In genomic region chr4:80911706-80912540, GRCm38 (mm10) we compare ENCODE assay signal across 8 mouse cellular contexts. TPM values are rescaled to one million over a fixed set of nuclear protein-coding genes. Genes with fewer than 3 reads are reported as not detected.
DNase-seq lines count a peak whose midpoint lies in the region; ATAC-seq and TF ChIP-seq lines count a peak whose summit lies in the region.

No protein-coding gene starts in this region.

- H3K4me1 ChIP-seq in megakaryocyte, embryonic 14.5 days, result peaks cover 12% of the 10 kb centered on the region
- H3K4me1 ChIP-seq in embryonic facial prominence, embryonic 13.5 days, result peaks cover 5% of the 10 kb centered on the region; the same call in 1 of the 2 replicates
- H3K4me1 ChIP-seq in heart, adult 2 months (ENCODE audit: control insufficient read depth, insufficient read depth, low read length), result peaks cover 2% of the 10 kb centered on the region; the same call in 1 of the 2 replicates
- H3K4me1 ChIP-seq in limb, embryonic 11.5 days (ENCODE audit: control insufficient read depth, insufficient read depth, low read length), result no peaks in the 10 kb centered on the region
- H3K4me1 ChIP-seq in midbrain, embryonic 15.5 days, result peaks cover 11% of the 10 kb centered on the region
- H3K4me1 ChIP-seq in stomach, embryonic 14.5 days (ENCODE audit: control insufficient read depth, insufficient read depth, low read length), result no peaks in the 10 kb centered on the region

- TF ChIP-seq EP300 in heart, adult 2 months (IDR thresholded peaks at IDR 0.05; ENCODE audit: insufficient read depth, low read depth, low read length), result peak; percentile 62; the same call in 1 of the 2 replicates

- 1% methylated on average over 26 of the region's 27 CpGs for WGBS in embryonic facial prominence, embryonic 13.5 days
- 2% methylated on average over 27 of the region's 27 CpGs for WGBS in heart, adult 2 months
- 3% methylated on average over 22 of the region's 27 CpGs for WGBS in limb, embryonic 11.5 days
- under 1% methylated on average over 26 of the region's 27 CpGs for WGBS in midbrain, embryonic 15.5 days
- 2% methylated on average over 24 of the region's 27 CpGs for WGBS in stomach, embryonic 14.5 days

- TF ChIP-seq POLR2A in heart, adult 2 months (IDR thresholded peaks at IDR 0.05; ENCODE audit: insufficient read depth, low read depth, low read length), result no peak

- peak overlapping the region; percentile 96 for H3K4me2 ChIP-seq in embryonic facial prominence, embryonic 13.5 days
- peak overlapping the region; percentile 95 for H3K4me2 ChIP-seq in limb, embryonic 11.5 days (ENCODE audit: low read depth, severe bottlenecking)
- peak overlapping the region; percentile 78 for H3K4me2 ChIP-seq in midbrain, embryonic 15.5 days
- H3K4me2 ChIP-seq in stomach, embryonic 14.5 days (replicated peaks; ENCODE audit: low read depth, low read length), result peak overlapping the region; percentile 75

- H3K79me2 ChIP-seq in heart, adult 2 months (replicated peaks; ENCODE audit: control insufficient read depth, insufficient read depth, low read length), result no peaks in the 10 kb centered on the region

- peak overlapping the region; percentile 72 for H3K27ac ChIP-seq in embryonic facial prominence, embryonic 13.5 days
- H3K27ac ChIP-seq in heart, adult 2 months, result peak overlapping the region; percentile 71
- H3K27ac ChIP-seq in limb, embryonic 11.5 days (replicated peaks; ENCODE audit: low read depth, low read length), result no peak overlapping the region
- H3K27ac ChIP-seq in midbrain, embryonic 15.5 days, result peak overlapping the region; percentile 95
- peak overlapping the region; percentile 77 for H3K27ac ChIP-seq in stomach, embryonic 14.5 days (ENCODE audit: low read length)

- TF ChIP-seq CTCF in heart, adult 2 months (IDR thresholded peaks at IDR 0.05), result peak; percentile 77

- peak; percentile 81 to 84 for DNase-seq in heart, adult 2 months
- peak; percentile 88 for DNase-seq in kidney, adult 18-20 months
- peak; percentile 88 for DNase-seq in limb, embryonic 11.5 days (ENCODE audit: low spot score)

- ATAC-seq in megakaryocyte, adult 5-6 weeks (ENCODE audit: poor library complexity, severe bottlenecking), result no peak
- peak; percentile 82 for ATAC-seq in embryonic facial prominence, embryonic 13.5 days (ENCODE audit: insufficient number of reproducible peaks, insufficient read depth, low FRiP score, low TSS enrichment, low read depth)
- ATAC-seq in limb, embryonic 11.5 days (ENCODE audit: insufficient number of reproducible peaks, low FRiP score, low TSS enrichment, low read depth), result peak; percentile 88
- ATAC-seq in midbrain, embryonic 15.5 days (replicated peaks), result peak; percentile 94
- peak; percentile 89 for ATAC-seq in stomach, embryonic 14.5 days (ENCODE audit: insufficient number of reproducible peaks, insufficient read depth, low FRiP score, low read depth)

- intact Hi-C loops in heart, adult 2 months (cut with DNase I), result loop anchor here (1.0 to 10.0 kb wide), 4 partner anchors 40 to 1943 kb away; partner anchors contain the start of gene Zdhhc21

- no peaks in the 10 kb centered on the region for H3K9me3 ChIP-seq in megakaryocyte, embryonic 14.5 days
- H3K9me3 ChIP-seq in embryonic facial prominence, embryonic 13.5 days, result no peaks in the 10 kb centered on the region
- no peaks in the 10 kb centered on the region for H3K9me3 ChIP-seq in limb, embryonic 11.5 days (ENCODE audit: control insufficient read depth, low read length)
- H3K9me3 ChIP-seq in midbrain, embryonic 15.5 days, result no peaks in the 10 kb centered on the region
- H3K9me3 ChIP-seq in stomach, embryonic 14.5 days (ENCODE audit: control insufficient read depth, low read depth, low read length), result no peaks in the 10 kb centered on the region

- peaks cover 21% of the 10 kb centered on the region for H3K27me3 ChIP-seq in megakaryocyte, embryonic 14.5 days (replicated peaks)
- H3K27me3 ChIP-seq in embryonic facial prominence, embryonic 13.5 days, result no peaks in the 10 kb centered on the region; the same call in 1 of the 2 replicates
- no peaks in the 10 kb centered on the region for H3K27me3 ChIP-seq in heart, adult 2 months (ENCODE audit: control insufficient read depth, insufficient read depth, low read length)
- H3K27me3 ChIP-seq in limb, embryonic 11.5 days (ENCODE audit: control insufficient read depth, insufficient read depth, low read length), result no peaks in the 10 kb centered on the region
- H3K27me3 ChIP-seq in midbrain, embryonic 15.5 days (replicated peaks), result no peaks in the 10 kb centered on the region
- no peaks in the 10 kb centered on the region for H3K27me3 ChIP-seq in stomach, embryonic 14.5 days (ENCODE audit: control insufficient read depth, insufficient read depth, low read length)

- H3K4me3 ChIP-seq in megakaryocyte, embryonic 14.5 days (replicated peaks), result peak overlapping the region; percentile 69
- H3K4me3 ChIP-seq in embryonic facial prominence, embryonic 13.5 days, result peak overlapping the region; percentile 74
- peak overlapping the region; percentile 56 for H3K4me3 ChIP-seq in heart, adult 2 months
- H3K4me3 ChIP-seq in limb, embryonic 11.5 days (ENCODE audit: low read depth, low read length), result peak overlapping the region; percentile 60
- H3K4me3 ChIP-seq in midbrain, embryonic 15.5 days, result peak overlapping the region; percentile 92
- peak overlapping the region; percentile 80 for H3K4me3 ChIP-seq in stomach, embryonic 14.5 days (ENCODE audit: low read depth, low read length)

- H3K9ac ChIP-seq in embryonic facial prominence, embryonic 13.5 days, result peak overlapping the region; percentile 79
- peak overlapping the region; percentile 77 for H3K9ac ChIP-seq in heart, adult 2 months (ENCODE audit: low read depth, low read length)
- H3K9ac ChIP-seq in limb, embryonic 11.5 days (ENCODE audit: low read length), result peak overlapping the region; percentile 60
- peak overlapping the region; percentile 90 for H3K9ac ChIP-seq in midbrain, embryonic 15.5 days
- peak overlapping the region; percentile 78 for H3K9ac ChIP-seq in stomach, embryonic 14.5 days (replicated peaks; ENCODE audit: low read depth, low read length)

- H3K36me3 ChIP-seq in megakaryocyte, embryonic 14.5 days (replicated peaks; ENCODE audit: low read length), result no peaks in the 10 kb centered on the region
- H3K36me3 ChIP-seq in embryonic facial prominence, embryonic 13.5 days, result no peaks in the 10 kb centered on the region
- H3K36me3 ChIP-seq in heart, adult 2 months (ENCODE audit: control insufficient read depth, insufficient read depth, low read length), result no peaks in the 10 kb centered on the region
- no peaks in the 10 kb centered on the region for H3K36me3 ChIP-seq in limb, embryonic 11.5 days (ENCODE audit: control insufficient read depth, insufficient read depth, low read length)
- H3K36me3 ChIP-seq in midbrain, embryonic 15.5 days (replicated peaks), result no peaks in the 10 kb centered on the region
- H3K36me3 ChIP-seq in stomach, embryonic 14.5 days (ENCODE audit: control insufficient read depth, insufficient read depth, low read length), result no peaks in the 10 kb centered on the region

RNA-seq across cellular contexts. Expression of gene Lurap1l, which starts 1.5 kb away (rescaled TPM):
- not detected in 2 replicates for polyA plus RNA-seq in megakaryocyte, embryonic 14.5 days (2012; ENCODE audit: insufficient read depth, low replicate concordance)
- total RNA-seq in megakaryocyte, adult 5-6 weeks (2015), result not detected in 2 replicates
- total RNA-seq in megakaryocyte, adult 5-6 weeks (2017), result not detected in 2 replicates
- 5.8 and 7.1 TPM in 2 replicates for polyA plus RNA-seq in embryonic facial prominence, embryonic 13.5 days (2015; fragmentation: Nextera tagmentation; extraction: Ambion mirVana)
- total RNA-seq in heart, adult 2 months (2021), result 1 to 10 TPM; 1.2 to 1.3 TPM
- polyA plus RNA-seq in heart, adult 2 months (2012; rRNA removed), result 2.0 and 2.3 TPM in 2 replicates
- polyA plus RNA-seq in limb, embryonic 11.5 days (2014; fragmentation: Nextera tagmentation; extraction: Ambion mirVana), result 1.8 and 1.9 TPM in 2 replicates
- 9.0 and 9.2 TPM in 2 replicates for polyA plus RNA-seq in midbrain, embryonic 15.5 days (2015; fragmentation: Nextera tagmentation; extraction: Ambion mirVana)
- 25.2 and 27.4 TPM in 2 replicates for polyA plus RNA-seq in stomach, embryonic 14.5 days (2014; fragmentation: Nextera tagmentation; extraction: Ambion mirVana)
